Mouse (Mus musculus) adrenal gland, postnatal 4 days (tissue): ENCODE measurements around the gene Guca2a. TPM values are rescaled to one million over a fixed set of nuclear protein-coding genes. Genes with fewer than 3 reads are reported as not detected.

Experiments used
- total RNA-seq, 2 experiments: library from RNA; stranded (reverse); gene quantifications; 2 replicates each; pipeline ENCODE4 v1.2.3; 2021

Guca2a gene
- total RNA-seq, 2 experiments from 2014 or later = 0.56 to 0.92 TPM

Other genes starting within 250 kb of the Guca2a start
- gene Ccdc30, start 222.2 kb upstream of the Guca2a start, total RNA-seq = 10 to 100 TPM; 11.8 to 14.0 TPM
- 10 to 100 TPM; 31.4 to 36.9 TPM for gene Ppcs, start 215.3 kb upstream of the Guca2a start, total RNA-seq
- gene Zmynd12, start 214.9 kb upstream of the Guca2a start, total RNA-seq = 1 to 10 TPM; 2.5 to 5.1 TPM
- gene Rimkla, start 145.1 kb upstream of the Guca2a start, total RNA-seq = 1 to 10 TPM; 1.2 to 2.0 TPM
- gene Foxj3, start 100.7 kb upstream of the Guca2a start, total RNA-seq = 10 to 100 TPM; 51.2 to 58.2 TPM
- 10 to 100 TPM in 1 of 2 experiments, 1 to 10 TPM in 1; 9.7 to 10.2 TPM for gene Frg2f1, start 98.2 kb upstream of the Guca2a start, total RNA-seq
- gene Guca2b, start 21.2 kb downstream of the Guca2a start, total RNA-seq = under 1 TPM in 1 of 2 experiments, not detected in 1; 0.53 TPM
- gene Hivep3, start 96.1 kb downstream of the Guca2a start, total RNA-seq = 10 to 100 TPM; 10.6 to 12.0 TPM